Mouse (Mus musculus) ES-Bruce4 (cell line): ENCODE results near the gene Ttll10. TPM values are rescaled to one million over a fixed set of nuclear protein-coding genes. Genes with fewer than 3 reads are reported as not detected.

ENCODE experiments used
- H3K27ac ChIP-seq: 2 replicates; pipeline ENCODE4 v1.5.1; 2012; ENCODE audit warnings: low read length, inconsistent platforms; ENCODE audit not compliant: insufficient read depth
- H3K27me3 ChIP-seq: 2 replicates; pipeline ENCODE4 v1.6.1; 2012; ENCODE audit warnings: mild to moderate bottlenecking, low read length, inconsistent platforms; ENCODE audit not compliant: control insufficient read depth, poor library complexity, insufficient read depth, severe bottlenecking
- H3K36me3 ChIP-seq: 2 replicates; pipeline ENCODE4 v1.6.1; 2012; ENCODE audit warnings: inconsistent platforms, mild to moderate bottlenecking, low read length, moderate library complexity; ENCODE audit not compliant: control insufficient read depth, poor library complexity, insufficient read depth, severe bottlenecking
- H3K4me1 ChIP-seq: one replicate; pipeline ENCODE4 v1.8.1; 2011; ENCODE audit warnings: low read length; ENCODE audit not compliant: control insufficient read depth, insufficient read depth
- H3K4me3 ChIP-seq: 2 replicates; pipeline ENCODE4 v1.5.1; 2011; ENCODE audit warnings: low read depth, mild to moderate bottlenecking, low read length
- H3K9ac ChIP-seq: 2 replicates; pipeline ENCODE4 v1.6.1; 2012; ENCODE audit warnings: low read depth, mild to moderate bottlenecking, inconsistent platforms; ENCODE audit not compliant: poor library complexity, severe bottlenecking
- H3K9me3 ChIP-seq: replicated peaks from 2 replicates; pipeline ENCODE4 v1.6.1; 2012; ENCODE audit warnings: mild to moderate bottlenecking, low read length, inconsistent platforms; ENCODE audit not compliant: control insufficient read depth, poor library complexity, insufficient read depth, severe bottlenecking
- CTCF ChIP-seq: IDR thresholded peaks from one replicate; pipeline ENCODE4 v1.8.1; 2011; ENCODE audit warnings: low read depth, low read length
- EP300 ChIP-seq: IDR thresholded peaks from 2 replicates; pipeline ENCODE4 v1.6.1; 2011; ENCODE audit warnings: low read depth, low read length; ENCODE audit not compliant: insufficient read depth
- POLR2A ChIP-seq: IDR thresholded peaks from one replicate; pipeline ENCODE4 v1.8.1; 2011; ENCODE audit warnings: low read length; ENCODE audit not compliant: insufficient read depth
- polyA plus RNA-seq: library from polyadenylated mRNA; stranded (reverse); fragments of >200 nt; gene quantifications from 2 replicates; pipeline ENCODE4 v1.2.4, GENCODE M21; 2011; ENCODE audit warnings: low read depth; ENCODE audit not compliant: missing spikeins, insufficient read depth, insufficient read length

Ttll10 gene
- polyA plus RNA-seq, 1 experiment: 3.3 TPM

GRCm38 (mm10) chr4:156028580-156028979 lies 30.6 kb downstream of the Ttll10 start:
- no peaks in the 10 kb centered on the region for H3K27me3 ChIP-seq

GRCm38 (mm10) chr4:156026013-156026412 lies 33.2 kb downstream of the Ttll10 start, which contains the start of gene Tnfrsf18:
Gene Tnfrsf18, plus strand, starts transcription at chr4:156026164.
- TF ChIP-seq POLR2A (no peak), CTCF (no peak), EP300 (no peak)
- Histone ChIP-seq H3K9ac (no peak within 1 kb of the TSS), H3K27me3 (no peaks in the 10 kb centered on the region), H3K9me3 (no peaks in the 10 kb centered on the region), H3K27ac (no peak within 1 kb of the TSS), H3K4me1 (no peaks in the 10 kb centered on the region), H3K4me3 (no peak within 1 kb of the TSS), H3K36me3 (no peaks in the 10 kb centered on the region)

More at GRCm38 (mm10) chr4:156028580-156028979, 30.6 kb downstream of the Ttll10 start:
- Histone ChIP-seq H3K4me3 (no peak overlapping the region), H3K9ac (no peak overlapping the region), H3K36me3 (no peaks in the 10 kb centered on the region), H3K4me1 (no peaks in the 10 kb centered on the region), H3K27ac (no peak overlapping the region), H3K9me3 (no peaks in the 10 kb centered on the region)
- no peak for TF ChIP-seq EP300
- no peak for TF ChIP-seq POLR2A
- no peak for TF ChIP-seq CTCF

- Histone ChIP-seq H3K27ac (no peak overlapping the region), H3K36me3 (no peaks in the 10 kb centered on the region), H3K4me3 (no peak overlapping the region), H3K27me3 (no peaks in the 10 kb centered on the region), H3K9me3 (no peaks in the 10 kb centered on the region), H3K4me1 (no peaks in the 10 kb centered on the region), H3K9ac (no peak overlapping the region)
- no peak for TF ChIP-seq CTCF
- TF ChIP-seq EP300: no peak
- no peak for TF ChIP-seq POLR2A
Observed at GRCm38 (mm10) chr4:156024184-156024583, 35.0 kb downstream of the Ttll10 start.

GRCm38 (mm10) chr4:156023520-156023919 lies 35.7 kb downstream of the Ttll10 start:
- Histone ChIP-seq H3K9ac (no peak overlapping the region), H3K9me3 (no peaks in the 10 kb centered on the region), H3K27ac (no peak overlapping the region), H3K36me3 (no peaks in the 10 kb centered on the region), H3K27me3 (no peaks in the 10 kb centered on the region), H3K4me3 (no peak overlapping the region), H3K4me1 (no peaks in the 10 kb centered on the region)
- TF ChIP-seq CTCF (no peak), POLR2A (no peak), EP300 (no peak)

GRCm38 (mm10) chr4:156021942-156022419 lies 37.2 kb downstream of the Ttll10 start:
- Histone ChIP-seq H3K9ac (no peak overlapping the region), H3K4me1 (no peaks in the 10 kb centered on the region), H3K9me3 (no peaks in the 10 kb centered on the region), H3K36me3 (no peaks in the 10 kb centered on the region), H3K27me3 (no peaks in the 10 kb centered on the region), H3K27ac (no peak overlapping the region), H3K4me3 (no peak overlapping the region)
- TF ChIP-seq CTCF: no peak
- no peak for TF ChIP-seq POLR2A
- TF ChIP-seq EP300: no peak

GRCm38 (mm10) chr4:156021381-156021780 lies 37.8 kb downstream of the Ttll10 start:
- Histone ChIP-seq H3K27ac (no peak overlapping the region), H3K9ac (no peak overlapping the region), H3K9me3 (no peaks in the 10 kb centered on the region), H3K4me3 (no peak overlapping the region), H3K27me3 (no peaks in the 10 kb centered on the region), H3K36me3 (no peaks in the 10 kb centered on the region), H3K4me1 (no peaks in the 10 kb centered on the region)
- TF ChIP-seq CTCF: no peak
- TF ChIP-seq EP300: no peak
- no peak for TF ChIP-seq POLR2A
